Mouse (Mus musculus): ENCODE data around the gene Tfcp2l1. TPM values are rescaled to one million over a fixed set of nuclear protein-coding genes. Genes with fewer than 3 reads are reported as not detected.

Gene Tfcp2l1
- total and polyA plus RNA-seq, 3 experiments, result not detected

- Histone ChIP-seq H3K4me1 (ENCODE audit: control insufficient read depth in 1 of 2, insufficient read depth in 2 of 2, low read length in 2 of 2) (no peaks in the 10 kb centered on the region), H3K9me3 (replicated peaks; ENCODE audit: insufficient read depth, low read length) (no peaks in the 10 kb centered on the region), H3K79me2 (ENCODE audit: control insufficient read depth, insufficient read depth, low read length, poor library complexity) (no peaks in the 10 kb centered on the region), H3K4me3 (ENCODE audit: control insufficient read depth in 1 of 2, insufficient read depth in 1 of 2, low read depth in 2 of 2, low read length in 2 of 2) (no peak overlapping the region), H3K9ac (ENCODE audit: control insufficient read depth, low read depth, low read length, poor library complexity, severe bottlenecking) (no peak overlapping the region), H3K27ac (ENCODE audit: control insufficient read depth, low read depth, low read length) (no peak overlapping the region), H3K36me3 (ENCODE audit: control insufficient read depth in 1 of 2, insufficient read depth in 2 of 2, low read length in 2 of 2) (no peaks in the 10 kb centered on the region), H3K27me3 (ENCODE audit: control insufficient read depth in 1 of 2, insufficient read depth in 2 of 2, low read length in 2 of 2) (no peaks in the 10 kb centered on the region)
- no peak for DNase-seq (ENCODE audit: low read depth, low spot score)
- TF ChIP-seq EP300 (IDR thresholded peaks at IDR 0.05; ENCODE audit: low read depth in 1 of 2, low read length in 2 of 2), result no peak
- no peak for TF ChIP-seq USF2 (IDR thresholded peaks at IDR 0.05; ENCODE audit: borderline replicate concordance in 1 of 2, insufficient read depth in 1 of 2, low read depth in 1 of 2, low read length in 2 of 2)
- TF ChIP-seq MAFK (IDR thresholded peaks at IDR 0.05; ENCODE audit: borderline replicate concordance, low read depth, low read length), result no peak
- TF ChIP-seq BHLHE40 (IDR thresholded peaks at IDR 0.05; ENCODE audit: borderline replicate concordance, low read depth, low read length), result no peak
- TF ChIP-seq ETS1 (IDR thresholded peaks at IDR 0.05; ENCODE audit: low read depth, low read length), result no peak
- TF ChIP-seq NRF1 (IDR thresholded peaks at IDR 0.05; ENCODE audit: insufficient read depth, low read depth, low read length, poor library complexity, severe bottlenecking), result no peak
- TF ChIP-seq GATA1 (IDR thresholded peaks at IDR 0.05; ENCODE audit: low read depth, low read length), result no peak
- TF ChIP-seq CHD1 (IDR thresholded peaks at IDR 0.05; ENCODE audit: low read depth, low read length), result no peak
- no peak for TF ChIP-seq POLR2AphosphoS2 (IDR thresholded peaks at IDR 0.05; ENCODE audit: low read length)
- TF ChIP-seq MEF2A (IDR thresholded peaks at IDR 0.05; ENCODE audit: extremely low read depth, insufficient replicate concordance, low read depth, low read length, poor library complexity, severe bottlenecking), result no peak
- no peak for TF ChIP-seq UBTF (IDR thresholded peaks at IDR 0.05; ENCODE audit: borderline replicate concordance, insufficient read depth, low read depth, low read length)
- TF ChIP-seq ELF1 (IDR thresholded peaks at IDR 0.05; ENCODE audit: low read depth, low read length), result no peak
- no peak for TF ChIP-seq RCOR1 (IDR thresholded peaks at IDR 0.05; ENCODE audit: low read depth, low read length)
- TF ChIP-seq MYC (IDR thresholded peaks at IDR 0.05; ENCODE audit: low read depth, low read length), result no peak
- no peak for TF ChIP-seq CTCF (IDR thresholded peaks at IDR 0.05 in 2 of 3, conservative IDR thresholded peaks at IDR 0.05 in 1 of 3; ENCODE audit: control insufficient read depth in 1 of 3, insufficient read depth in 1 of 3, low read depth in 2 of 3, low read length in 3 of 3, poor library complexity in 1 of 3, severe bottlenecking in 1 of 3)
- no peak for TF ChIP-seq ZNF384 (IDR thresholded peaks at IDR 0.05; ENCODE audit: low read depth, low read length)
Measured at GRCm38 (mm10) chr1:118660880-118661465, 33.2 kb downstream of the Tfcp2l1 start.

GRCm38 (mm10) chr1:118663062-118663461 lies 35.3 kb downstream of the Tfcp2l1 start:
- Histone ChIP-seq H3K27me3 (ENCODE audit: control insufficient read depth in 1 of 2, insufficient read depth in 2 of 2, low read length in 2 of 2) (no peaks in the 10 kb centered on the region), H3K36me3 (ENCODE audit: control insufficient read depth in 1 of 2, insufficient read depth in 2 of 2, low read length in 2 of 2) (no peaks in the 10 kb centered on the region), H3K4me3 (ENCODE audit: control insufficient read depth in 1 of 2, insufficient read depth in 1 of 2, low read depth in 2 of 2, low read length in 2 of 2) (no peak overlapping the region), H3K9me3 (replicated peaks; ENCODE audit: insufficient read depth, low read length) (no peaks in the 10 kb centered on the region), H3K9ac (ENCODE audit: control insufficient read depth, low read depth, low read length, poor library complexity, severe bottlenecking) (no peak overlapping the region), H3K4me1 (ENCODE audit: control insufficient read depth in 1 of 2, insufficient read depth in 2 of 2, low read length in 2 of 2) (no peaks in the 10 kb centered on the region), H3K79me2 (ENCODE audit: control insufficient read depth, insufficient read depth, low read length, poor library complexity) (no peaks in the 10 kb centered on the region), H3K27ac (ENCODE audit: control insufficient read depth, low read depth, low read length) (no peak overlapping the region)
- DNase-seq (ENCODE audit: low read depth, low spot score), result no peak
- no peak for TF ChIP-seq POLR2AphosphoS5 (IDR thresholded peaks at IDR 0.05; ENCODE audit: borderline replicate concordance, low read depth, low read length)
- TF ChIP-seq MYC (IDR thresholded peaks at IDR 0.05; ENCODE audit: low read depth, low read length), result no peak
- TF ChIP-seq ZKSCAN1 (IDR thresholded peaks at IDR 0.05; ENCODE audit: low read depth, low read length), result no peak
- TF ChIP-seq TBP (IDR thresholded peaks at IDR 0.05; ENCODE audit: low read depth, low read length), result no peak
- TF ChIP-seq ETS1 (IDR thresholded peaks at IDR 0.05; ENCODE audit: low read depth, low read length), result no peak
- TF ChIP-seq MXI1 (IDR thresholded peaks at IDR 0.05; ENCODE audit: low read depth, low read length), result no peak
- no peak for TF ChIP-seq MAFK (IDR thresholded peaks at IDR 0.05; ENCODE audit: borderline replicate concordance, low read depth, low read length)
- no peak for TF ChIP-seq ZMIZ1 (IDR thresholded peaks at IDR 0.05; ENCODE audit: low read depth, low read length)
- no peak for TF ChIP-seq CTCF (IDR thresholded peaks at IDR 0.05 in 2 of 3, conservative IDR thresholded peaks at IDR 0.05 in 1 of 3; ENCODE audit: control insufficient read depth in 1 of 3, insufficient read depth in 1 of 3, low read depth in 2 of 3, low read length in 3 of 3, poor library complexity in 1 of 3, severe bottlenecking in 1 of 3)
- no peak for TF ChIP-seq USF2 (IDR thresholded peaks at IDR 0.05; ENCODE audit: borderline replicate concordance in 1 of 2, insufficient read depth in 1 of 2, low read depth in 1 of 2, low read length in 2 of 2)
- TF ChIP-seq UBTF (IDR thresholded peaks at IDR 0.05; ENCODE audit: borderline replicate concordance, insufficient read depth, low read depth, low read length), result no peak
- TF ChIP-seq EP300 (IDR thresholded peaks at IDR 0.05; ENCODE audit: low read depth in 1 of 2, low read length in 2 of 2), result no peak
- TF ChIP-seq RAD21 (IDR thresholded peaks at IDR 0.05; ENCODE audit: low read depth, low read length), result no peak
- TF ChIP-seq CHD1 (IDR thresholded peaks at IDR 0.05; ENCODE audit: low read depth, low read length), result no peak
- TF ChIP-seq SMC3 (IDR thresholded peaks at IDR 0.05; ENCODE audit: low read depth, low read length), result no peak
- no peak for TF ChIP-seq NELFE (IDR thresholded peaks at IDR 0.05; ENCODE audit: low read depth, low read length)
- no peak for TF ChIP-seq JUND (IDR thresholded peaks at IDR 0.05; ENCODE audit: low read depth, low read length)

Data from MEL (cell line).